Mouse (Mus musculus) T-helper 17 cell (primary cell): Measurements from ENCODE around the gene Nfia.

Source experiments
- in situ Hi-C, 2 experiments: fragments of 300-600 bp; cut with MboI, MseI; formaldehyde crosslinking; loops; 1 replicate in 1 of 2; 2 replicates in 1 of 2; pipeline ENCODE4 v1.15.1; 2025; ENCODE audit warnings: high pct_unique_total_duplicates in 2 of 2

Gene Nfia

DNA sequence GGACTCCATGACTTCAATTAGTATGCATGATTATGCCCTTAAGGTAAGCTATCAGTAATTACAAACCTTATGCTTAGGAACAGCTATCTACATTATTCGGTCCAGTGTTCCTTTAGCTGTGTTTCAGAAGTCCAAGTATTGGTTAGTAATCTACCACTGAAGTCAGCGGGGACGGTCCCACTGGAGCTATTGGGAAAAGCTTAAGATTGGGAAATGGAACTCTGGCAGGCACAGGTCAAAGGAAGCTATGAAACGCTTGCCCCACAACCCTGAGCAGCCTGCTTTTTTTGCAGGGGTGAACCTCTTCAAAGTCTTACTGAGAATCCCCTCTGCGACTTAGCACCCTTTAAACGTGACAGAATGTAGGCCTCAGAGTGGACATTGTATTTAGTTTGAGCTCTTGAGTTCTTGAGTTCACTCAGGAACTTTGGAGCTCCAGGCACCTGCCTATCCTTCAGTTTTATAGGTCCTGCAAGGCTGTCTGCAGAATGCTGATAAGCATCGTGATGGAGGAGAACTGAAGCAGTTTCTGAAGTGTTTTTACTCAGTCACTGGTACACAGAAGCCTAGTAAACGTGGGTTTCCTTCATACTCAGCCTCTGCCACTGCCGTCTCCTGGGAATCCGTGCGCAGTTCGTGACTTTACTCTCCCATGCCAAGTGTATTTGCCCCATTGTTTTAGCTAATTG, 127.9 kb downstream of the Nfia start:
- in situ Hi-C loops, result no loop called here

DNA sequence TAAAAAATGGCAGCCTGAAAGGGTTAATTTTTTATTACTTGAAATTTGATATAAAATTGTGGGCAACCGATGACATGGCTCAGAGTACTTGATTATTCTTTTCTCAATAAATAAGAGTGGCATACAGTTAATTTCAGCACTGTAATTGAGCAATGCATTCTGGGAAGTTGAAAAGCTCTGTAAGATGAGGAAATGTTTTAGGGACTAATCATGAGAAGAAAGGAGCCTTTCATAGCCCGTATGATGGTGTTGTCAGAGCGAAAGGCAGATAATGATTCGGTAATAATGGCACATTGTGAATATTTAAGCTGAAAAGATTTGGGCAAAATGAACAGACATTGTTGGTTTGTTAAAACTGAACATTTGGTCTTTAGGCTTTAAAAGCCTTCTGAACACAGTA, 133.3 kb downstream of the Nfia start:
- in situ Hi-C loops, result no loop called here

DNA sequence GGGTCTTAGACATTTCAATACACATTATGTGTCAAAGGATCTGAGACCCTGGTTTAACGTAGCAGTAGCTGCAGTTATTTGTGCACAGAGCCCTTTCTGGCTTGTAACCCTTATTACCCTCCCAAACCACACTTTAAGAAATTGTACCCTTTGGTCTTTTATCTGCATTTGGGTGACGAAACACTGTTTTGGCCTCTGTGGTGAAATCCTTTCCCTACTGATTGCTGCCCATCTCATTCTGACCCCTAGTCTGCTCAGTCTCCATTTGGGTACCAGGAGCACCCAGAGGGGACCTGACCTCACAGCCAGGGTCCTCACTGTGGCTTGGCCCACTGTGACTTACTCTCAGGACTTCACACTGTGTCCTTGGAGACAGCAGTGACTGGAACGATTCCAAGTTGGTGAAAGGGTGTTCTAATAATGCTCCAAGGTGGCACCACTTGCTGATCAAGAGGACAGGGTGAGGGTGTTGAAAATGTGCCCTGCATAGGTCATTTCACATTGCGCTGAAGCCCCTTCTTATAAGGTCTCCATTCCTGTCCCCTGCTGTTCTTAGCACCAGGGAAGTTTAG, 136.1 kb downstream of the Nfia start:
- in situ Hi-C loops, result no loop called here

DNA sequence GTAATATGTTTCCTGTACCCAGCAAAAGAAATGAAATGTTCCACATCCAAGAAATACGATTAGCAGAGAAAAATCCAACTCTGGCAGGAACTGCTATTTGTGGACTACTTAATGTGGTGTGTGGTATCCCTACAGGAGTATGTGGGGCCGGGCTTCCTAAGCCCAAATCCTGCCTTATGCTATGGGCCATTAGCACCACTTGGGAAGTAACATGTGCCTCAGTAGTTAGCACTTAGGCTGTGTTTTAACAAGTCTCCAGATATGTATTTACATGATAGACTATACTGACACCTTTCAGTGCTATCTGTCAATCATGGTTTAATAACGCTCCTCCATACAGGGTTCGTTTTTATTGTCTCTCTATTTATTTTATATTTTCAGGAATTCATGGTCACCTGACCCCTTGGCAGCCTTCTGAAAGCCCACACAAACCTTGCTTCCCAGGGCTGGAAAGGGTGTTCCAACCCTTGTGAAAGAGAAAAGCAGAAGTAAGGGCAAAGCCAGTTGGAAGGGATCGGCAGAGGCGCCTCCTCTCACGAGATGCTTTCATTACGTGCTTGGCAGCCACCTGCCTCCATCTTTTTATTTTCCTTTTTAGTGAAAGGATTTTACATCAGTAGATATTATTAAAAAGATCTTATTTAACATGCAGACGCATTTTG, 137.7 kb downstream of the Nfia start:
- in situ Hi-C loops, result no loop called here

DNA sequence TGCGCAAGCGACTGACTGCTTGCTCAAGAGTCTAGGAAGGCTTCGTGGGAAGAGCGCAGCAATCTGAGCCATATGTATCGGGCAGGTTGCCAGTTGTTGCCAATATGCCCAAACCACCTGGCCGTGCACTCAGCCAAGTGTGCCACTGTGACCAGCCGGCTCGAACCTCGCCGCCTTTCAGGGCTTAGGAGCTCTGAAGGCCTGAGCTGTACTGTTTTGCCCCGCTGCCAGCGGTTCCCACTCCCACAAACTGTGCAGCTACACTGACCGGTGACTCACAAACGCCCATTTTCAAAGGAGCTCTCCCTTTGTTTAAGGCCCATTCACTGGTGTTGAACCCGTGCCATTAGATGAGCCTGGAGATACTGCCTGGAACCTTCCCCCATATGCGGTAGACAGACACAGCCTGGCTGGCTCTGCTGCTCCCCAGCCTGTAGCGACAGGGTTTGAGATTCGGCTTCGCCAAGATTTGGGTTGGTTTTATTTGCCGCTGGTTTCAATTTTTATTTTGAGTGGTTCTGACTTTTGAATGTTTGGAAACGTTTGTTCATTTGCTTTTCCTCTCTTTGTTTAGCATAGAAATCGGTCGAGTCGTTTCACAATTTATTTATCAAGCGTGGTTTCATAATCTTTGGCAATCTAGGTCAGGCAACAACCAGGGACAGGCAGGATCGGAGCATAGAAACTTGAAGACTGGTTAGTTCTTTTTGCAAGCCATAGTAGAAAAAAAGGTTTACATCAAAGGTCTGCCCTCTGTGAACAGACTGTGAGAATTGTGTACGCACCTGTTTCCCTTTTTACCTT, 138.4 kb downstream of the Nfia start:
- in situ Hi-C loops, result no loop called here

DNA sequence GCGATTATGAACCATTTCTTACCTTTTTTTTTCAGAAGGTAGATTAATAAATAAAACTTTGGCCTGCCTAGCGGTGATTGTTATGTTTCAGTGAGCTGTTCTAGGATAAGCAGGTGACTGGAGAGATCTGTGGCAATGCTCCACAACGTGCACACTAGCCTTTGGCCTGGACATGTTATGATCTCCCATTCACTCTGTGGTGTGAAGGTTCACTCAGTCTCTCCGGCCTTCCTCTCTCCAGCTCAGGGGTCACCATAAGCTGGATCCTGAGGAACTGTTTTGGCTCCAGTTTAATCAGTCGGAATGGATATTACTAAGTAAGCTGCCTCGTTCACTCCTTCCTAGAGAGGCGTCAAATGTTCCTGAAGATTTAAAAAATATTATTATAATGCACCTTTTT, 139.2 kb downstream of the Nfia start:
- in situ Hi-C loops, result no loop called here

DNA sequence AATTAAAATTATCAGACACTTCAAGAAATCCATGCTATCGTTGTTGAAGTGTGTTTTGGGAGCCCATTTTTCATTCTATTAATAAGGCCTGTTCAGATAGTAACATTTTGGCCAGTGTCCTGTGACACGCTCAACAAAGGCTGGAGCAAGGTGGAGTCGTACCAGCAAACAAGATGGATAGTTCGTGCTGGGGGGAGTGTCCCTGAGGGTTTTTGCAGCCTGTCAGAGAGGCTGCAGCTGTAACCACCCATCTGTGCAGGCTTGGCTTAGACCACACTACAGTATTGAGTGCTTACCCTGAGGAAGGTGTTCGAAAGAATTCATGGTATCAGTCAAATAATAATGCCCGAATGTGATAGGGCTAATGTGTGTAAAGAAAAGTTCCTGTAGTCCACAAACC, 139.6 kb downstream of the Nfia start:
- in situ Hi-C loops, result no loop called here

DNA sequence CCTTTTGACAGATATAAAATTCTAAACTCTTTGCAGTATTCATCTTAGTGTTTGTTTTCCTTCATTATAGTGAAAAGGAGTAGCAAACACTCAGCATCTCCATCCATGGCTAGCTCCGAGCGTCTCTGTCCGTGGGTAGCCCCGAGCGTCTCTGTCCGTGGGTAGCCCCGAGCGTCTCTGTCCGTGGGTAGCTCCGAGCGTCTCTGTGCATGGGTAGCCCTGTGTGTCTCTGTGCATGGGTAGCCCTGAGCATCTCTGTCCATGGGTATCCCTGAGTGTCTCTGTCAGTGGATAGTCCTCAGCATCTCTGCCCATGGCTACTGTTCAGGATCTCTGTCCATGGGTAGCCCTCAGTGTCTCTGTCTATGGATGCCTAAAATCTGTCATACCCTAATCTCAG, 140.0 kb downstream of the Nfia start:
- in situ Hi-C loops, result no loop called here

DNA sequence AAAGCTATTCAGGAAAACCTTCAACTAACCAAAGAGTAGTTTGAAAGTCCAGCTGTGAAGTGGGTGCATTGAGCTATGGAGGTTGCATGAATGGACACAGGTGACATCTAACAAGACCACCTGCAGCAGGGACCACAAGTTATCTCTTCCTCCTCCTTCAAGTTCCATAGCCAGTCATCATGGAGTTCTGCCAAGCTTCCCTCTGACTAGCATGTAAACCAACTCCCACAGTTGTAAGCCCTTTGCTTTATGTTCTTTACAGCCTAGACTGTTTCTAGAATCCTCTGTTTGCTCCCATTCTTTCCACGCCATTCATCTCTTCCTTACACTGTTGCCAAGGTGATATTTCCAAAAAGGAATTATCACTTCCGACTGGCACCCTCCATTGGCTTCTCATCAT, 141.8 kb downstream of the Nfia start:
- in situ Hi-C loops, result no loop called here

DNA sequence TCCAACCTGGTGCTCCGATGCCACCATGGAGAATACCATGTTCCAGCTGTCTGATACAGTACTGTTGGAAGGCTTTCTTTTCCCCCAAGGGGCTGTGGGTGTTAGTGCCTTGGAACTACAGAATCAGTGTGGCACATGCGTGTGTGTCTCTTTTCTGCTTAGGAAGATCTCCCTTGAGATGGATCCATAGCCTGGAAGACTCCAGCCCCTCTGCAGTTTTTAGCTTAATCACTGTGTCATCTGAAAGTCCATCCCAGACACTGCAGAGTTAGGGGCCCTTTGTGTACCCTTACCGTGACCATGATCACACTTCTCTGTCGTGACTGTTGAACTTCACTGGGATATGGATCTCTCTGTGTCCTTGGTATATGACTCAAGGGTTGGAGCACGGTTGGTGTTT, 142.2 kb downstream of the Nfia start:
- in situ Hi-C loops, result no loop called here

DNA sequence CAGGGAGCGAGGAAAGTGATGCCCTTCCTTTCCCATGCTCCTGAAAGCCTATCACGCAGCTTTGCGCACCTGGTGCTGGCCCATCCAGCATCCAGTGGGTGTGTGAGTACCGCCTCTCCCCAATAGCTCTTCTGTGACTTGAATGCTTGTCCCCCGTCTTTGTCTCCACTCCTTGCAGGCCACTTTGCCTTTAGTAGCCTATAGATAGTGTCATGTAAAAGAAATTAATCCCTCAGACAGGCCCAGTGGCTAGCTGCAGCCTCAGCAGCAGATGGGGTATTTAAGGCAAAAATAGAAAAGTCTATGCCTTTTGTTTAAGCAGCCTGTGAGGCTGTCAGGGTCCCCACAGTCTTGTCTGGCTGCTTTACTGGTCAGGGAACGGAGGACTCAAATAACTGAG, 145.0 kb downstream of the Nfia start:
- in situ Hi-C loops, result no loop called here

DNA sequence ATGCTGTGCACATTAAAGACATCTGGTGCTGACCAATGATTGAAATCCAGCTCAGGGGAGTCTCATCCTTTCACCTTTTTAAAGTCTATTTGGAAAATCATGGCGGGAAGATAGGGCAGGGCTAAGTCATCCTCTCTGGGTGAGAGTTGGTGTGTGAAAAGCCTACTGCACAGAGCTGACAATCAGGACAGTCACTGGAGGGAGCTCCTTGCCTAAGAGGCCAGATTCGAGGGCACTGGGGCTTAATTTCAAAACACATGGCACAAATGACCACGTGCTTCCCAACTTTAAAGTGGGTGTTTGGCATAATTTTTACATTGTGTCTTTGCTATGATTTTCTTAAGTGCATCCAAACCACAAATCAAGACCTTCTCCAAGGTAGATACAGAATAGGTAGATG, 146.1 kb downstream of the Nfia start:
- in situ Hi-C loops, result no loop called here

DNA sequence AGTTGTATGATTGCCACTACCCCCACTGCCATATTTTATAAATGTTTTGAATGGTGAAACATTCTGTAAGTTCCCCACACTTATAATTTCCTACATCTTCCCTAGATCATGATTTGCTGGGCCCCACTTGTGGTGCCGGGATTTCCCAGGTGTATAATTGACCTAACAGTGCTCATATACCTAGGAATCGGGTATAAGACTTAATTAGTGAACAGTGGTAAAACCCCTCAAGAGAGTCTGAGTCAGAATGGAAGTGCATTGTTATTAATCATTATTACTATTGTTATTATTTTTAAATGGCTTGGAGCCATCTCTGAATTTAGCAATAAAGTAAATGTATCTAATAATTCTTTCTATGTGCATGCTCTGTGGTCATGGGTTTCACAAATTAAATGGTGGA, 147.2 kb downstream of the Nfia start:
- in situ Hi-C loops, result no loop called here

DNA sequence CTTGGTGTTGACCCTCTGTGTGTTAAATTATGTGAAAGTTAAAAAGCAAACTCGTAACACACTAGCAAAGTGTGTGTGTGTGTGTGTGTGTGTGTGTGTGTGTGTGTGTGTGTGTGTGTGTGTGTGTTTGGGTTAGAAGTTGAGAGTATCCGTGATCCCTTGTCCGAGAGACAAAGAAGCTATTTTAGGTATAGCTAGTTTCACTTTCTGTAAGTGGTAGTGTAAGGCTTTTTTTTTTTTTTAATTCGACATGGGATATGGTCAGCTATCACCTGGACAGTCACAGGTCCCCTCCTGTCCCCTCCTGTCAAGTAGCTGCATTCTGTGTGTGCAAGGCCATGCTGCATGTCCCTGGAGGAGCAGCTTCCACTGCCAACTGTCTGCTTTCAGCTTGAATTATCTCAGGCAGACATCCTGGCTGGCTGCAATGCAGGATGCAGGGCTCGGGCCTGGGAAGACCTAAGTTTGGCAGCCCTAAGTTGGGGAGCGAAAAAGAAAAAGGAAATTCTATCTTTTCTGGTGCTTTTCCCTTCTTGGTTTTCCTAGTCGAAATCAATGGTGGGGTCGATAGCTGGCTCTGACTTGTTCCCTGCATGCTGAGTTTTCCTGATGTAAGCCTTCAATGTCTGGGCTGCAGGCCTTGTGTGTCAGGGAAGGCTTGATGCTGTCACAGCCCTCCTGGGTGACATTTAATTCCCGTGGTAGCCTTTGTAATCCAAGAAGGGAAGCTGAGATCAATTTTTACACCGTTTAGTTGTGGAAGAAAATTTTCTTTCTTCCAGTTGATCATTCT, 147.9 kb downstream of the Nfia start:
- in situ Hi-C loops, result no loop called here

DNA sequence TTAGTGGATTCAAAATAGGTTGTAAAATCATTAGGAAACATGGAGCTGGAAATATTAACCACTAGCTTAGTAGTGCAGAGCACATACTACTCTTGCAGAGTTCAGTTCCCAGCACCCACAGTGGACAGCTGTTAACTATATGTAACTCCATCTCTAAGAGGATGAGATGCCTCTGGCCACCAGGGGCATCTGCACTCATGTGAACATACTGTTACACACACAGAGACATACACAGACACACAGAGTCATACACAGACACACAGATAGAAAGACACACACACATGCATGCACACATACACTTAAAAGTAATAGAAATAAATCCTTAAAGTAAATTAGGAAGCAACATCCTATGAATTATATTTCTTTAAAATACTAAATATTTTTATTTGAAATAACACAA, 149.1 kb downstream of the Nfia start:
- in situ Hi-C loops, result no loop called here

DNA sequence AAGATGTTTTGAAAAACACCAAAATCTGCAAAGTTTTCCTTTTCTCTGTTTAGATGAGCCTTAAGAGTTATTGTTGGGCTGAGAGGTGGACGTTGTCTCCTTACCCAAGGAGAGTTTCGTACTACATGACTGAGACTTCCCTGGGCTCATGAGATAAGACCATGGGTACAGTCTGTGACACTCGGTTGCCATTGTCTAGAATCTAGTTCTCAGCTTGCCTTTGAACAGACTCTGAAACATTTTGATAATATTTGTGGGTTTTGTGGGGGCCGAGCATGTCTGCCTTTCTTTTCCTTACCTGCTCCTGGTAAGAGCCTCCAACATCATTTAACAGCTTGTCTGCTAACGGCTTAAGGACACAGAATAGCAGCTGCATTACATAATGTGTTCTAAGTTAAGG, 150.7 kb downstream of the Nfia start:
- in situ Hi-C loops, result no loop called here

DNA sequence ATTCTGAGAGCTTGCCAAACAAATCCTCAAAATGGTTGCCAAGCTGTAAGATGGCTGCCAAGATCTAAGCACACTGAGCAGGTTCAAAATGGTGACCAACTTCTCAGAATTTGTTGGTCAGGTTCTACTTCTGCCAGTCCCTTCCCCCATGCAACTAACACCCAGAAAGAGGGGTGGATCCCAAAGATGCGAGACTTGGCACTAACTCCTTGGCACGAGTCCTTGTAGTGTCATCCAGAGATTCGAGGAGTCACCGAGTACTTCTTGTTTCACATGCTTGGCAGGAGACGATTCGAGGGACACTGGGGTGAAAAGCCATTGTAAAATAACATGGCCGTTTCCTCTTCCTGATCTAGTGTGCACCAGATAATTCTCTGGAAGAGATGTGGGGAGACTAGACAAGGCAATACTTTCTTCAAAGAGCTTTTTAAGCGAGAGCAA, 151.4 kb downstream of the Nfia start:
- in situ Hi-C loops, result no loop called here

DNA sequence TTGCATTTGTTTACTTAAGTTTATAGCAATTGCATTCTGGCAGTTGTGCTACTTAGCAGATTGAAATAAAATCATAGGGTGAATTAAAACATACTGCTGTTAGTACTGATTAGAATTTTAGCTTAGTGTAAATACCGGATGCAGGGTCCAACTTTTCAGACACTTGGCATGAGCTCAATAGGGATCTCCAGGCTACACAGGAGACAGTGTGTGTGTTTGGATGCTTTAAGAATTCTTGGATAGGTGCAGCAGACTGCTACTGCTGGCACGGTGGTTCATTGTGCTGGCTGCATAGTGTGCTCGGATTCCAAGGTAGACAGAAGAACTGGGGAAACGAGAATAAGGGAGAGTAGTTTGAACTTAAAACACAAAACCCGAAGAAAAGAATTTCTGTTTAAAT, 151.9 kb downstream of the Nfia start:
- in situ Hi-C loops, result no loop called here

DNA sequence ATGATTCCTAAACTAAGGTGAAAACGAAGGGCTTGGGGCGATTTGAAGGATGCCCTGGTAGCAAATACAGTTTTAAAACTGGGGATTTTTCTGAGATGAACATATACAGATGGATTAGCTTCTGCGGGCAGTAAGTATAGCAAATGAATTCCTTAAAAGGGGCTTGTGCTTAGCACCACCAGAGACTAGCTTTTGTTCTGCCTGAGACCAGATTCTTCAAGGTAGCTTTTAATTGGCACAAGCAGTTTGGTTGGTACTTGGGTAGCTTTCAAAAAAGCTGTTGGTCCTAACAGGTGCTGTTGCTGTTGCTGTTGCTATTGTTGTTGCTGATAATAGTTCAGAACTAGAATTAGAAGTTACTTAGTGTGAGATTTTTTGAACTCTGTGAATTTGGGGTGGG, 152.3 kb downstream of the Nfia start:
- in situ Hi-C loops, result no loop called here

DNA sequence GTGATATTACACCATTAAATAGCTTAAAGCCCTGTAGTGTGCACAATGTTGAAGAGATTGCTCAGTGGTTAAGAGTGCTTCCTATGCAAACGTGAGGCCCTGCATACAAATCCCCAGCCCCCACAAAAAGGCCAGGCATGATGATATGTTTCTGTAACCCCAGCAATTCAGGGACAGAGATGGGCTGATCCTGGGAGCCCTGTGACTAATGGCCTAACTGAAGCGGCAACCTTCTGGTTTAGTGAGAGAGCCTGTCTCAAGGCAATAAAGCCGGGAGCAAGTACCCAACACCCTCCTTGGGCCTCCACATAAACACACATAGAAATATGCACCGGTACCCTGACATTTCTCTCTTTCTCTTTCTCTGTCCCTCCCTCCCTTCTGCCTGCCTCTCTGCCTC, 153.1 kb downstream of the Nfia start:
- in situ Hi-C loops, result no loop called here

DNA sequence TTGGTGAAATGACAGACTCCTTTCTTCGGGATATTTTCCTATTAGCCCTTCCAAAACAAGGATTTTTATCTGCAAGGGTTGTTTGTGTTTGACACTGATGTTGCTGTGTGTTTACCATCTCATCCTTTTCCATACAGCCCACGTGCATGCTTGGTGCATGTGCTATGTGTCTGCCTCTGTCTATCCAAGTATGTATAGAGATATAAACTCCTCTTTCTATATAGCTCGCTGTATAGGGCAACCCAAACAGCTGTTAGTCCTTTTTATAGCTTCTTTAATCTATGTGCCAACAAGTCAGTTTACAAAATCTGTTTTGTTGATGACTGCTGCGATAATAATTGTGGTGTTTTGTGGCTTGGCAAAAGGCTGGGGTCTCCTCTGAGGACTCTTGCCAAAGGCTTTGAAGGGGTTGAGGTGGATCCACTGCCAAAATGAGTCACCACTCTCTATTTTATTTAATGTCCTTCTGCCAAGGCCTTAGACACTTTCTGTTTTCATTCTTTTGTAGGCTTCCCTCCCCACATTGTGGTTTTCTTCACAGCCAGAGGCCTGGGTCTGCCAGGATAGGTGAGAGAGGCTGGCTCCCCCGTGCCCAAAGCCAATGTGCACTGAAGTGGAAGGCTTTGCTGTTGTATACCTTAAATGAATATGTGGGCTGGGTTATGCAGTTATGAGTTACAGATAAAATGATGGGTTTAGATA, 154.2 kb downstream of the Nfia start:
- in situ Hi-C loops, result no loop called here
